Mouse (Mus musculus): ENCODE measurements around the gene Jagn1.

Jagn1 gene

GRCm38 (mm10) chr6:113426696-113427095 is 15.7 kb upstream of the Jagn1 start:
- no peak for TF ChIP-seq GATA4 (IDR thresholded peaks at IDR 0.05; ENCODE audit: insufficient replicate concordance, low read length)

DNA sequence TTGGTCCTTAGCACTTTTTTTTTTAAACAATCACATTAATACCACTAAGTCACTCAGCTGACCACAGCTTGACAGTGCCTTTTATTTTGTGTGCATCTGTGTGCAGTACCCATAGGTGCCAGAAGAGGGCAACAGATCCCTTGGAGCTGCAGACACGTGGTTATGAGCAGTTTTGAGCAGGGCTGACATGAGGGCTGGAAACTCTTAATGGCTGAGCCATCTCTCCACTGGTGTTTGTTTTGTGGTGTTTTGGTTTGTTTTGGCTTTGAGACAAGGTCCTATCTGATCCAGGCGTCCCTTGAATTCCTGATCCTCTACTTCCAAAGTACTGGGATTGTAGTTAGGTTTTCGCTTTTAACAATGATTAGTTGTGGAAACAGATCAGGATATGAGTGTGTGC is 15.0 kb upstream of the Jagn1 start:
- peak; percentile 53; the same call in 1 of the 2 replicates for TF ChIP-seq GATA4 (IDR thresholded peaks at IDR 0.05; ENCODE audit: insufficient replicate concordance, low read length)

DNA sequence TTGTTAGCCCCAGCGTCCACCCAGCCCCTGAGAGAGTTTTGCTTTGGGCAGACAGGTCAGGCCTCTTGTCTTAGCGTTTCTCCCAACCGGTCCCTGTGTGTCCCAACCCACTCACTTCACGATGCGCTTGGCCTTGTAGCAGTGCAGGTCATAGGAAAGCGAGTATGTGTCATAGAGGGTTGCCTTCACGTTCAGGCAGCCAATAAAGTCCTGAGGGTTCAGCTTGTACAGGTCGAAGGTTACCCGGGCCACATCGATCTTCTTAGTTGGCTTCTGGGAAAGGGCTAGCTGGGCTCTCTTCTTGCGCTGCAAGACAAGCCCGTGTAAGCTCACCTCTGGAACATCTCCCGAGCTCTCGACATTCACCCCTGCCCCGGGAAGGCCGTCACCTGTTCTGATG is 14.4 kb upstream of the Jagn1 start:
- TF ChIP-seq GATA4 (IDR thresholded peaks at IDR 0.05; ENCODE audit: insufficient replicate concordance, low read length): no peak

GRCm38 (mm10) chr6:113429965-113430364 is 12.4 kb upstream of the Jagn1 start:
- TF ChIP-seq GATA4 (IDR thresholded peaks at IDR 0.05; ENCODE audit: insufficient replicate concordance, low read length): no peak

DNA sequence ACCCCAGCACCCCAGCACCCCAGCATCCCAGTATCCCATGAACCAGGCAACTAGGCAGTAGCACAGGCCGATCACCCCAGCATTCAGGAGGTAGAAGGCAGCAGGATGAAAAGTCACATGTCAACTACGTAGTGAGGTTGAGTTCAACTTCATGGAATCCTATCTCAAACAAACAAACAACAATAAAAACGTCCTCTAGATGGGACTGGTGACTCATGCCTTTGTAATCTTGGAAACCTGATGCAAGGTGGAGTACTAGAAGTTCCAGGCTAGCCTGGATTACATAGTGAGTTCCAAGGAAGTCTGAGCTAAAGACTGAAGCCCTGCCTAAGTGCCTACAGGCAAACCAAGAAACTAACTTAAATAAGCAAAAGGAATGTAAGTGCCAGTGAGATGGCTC is 11.5 kb upstream of the Jagn1 start:
- no peak for TF ChIP-seq GATA4 (IDR thresholded peaks at IDR 0.05; ENCODE audit: insufficient replicate concordance, low read length)

- no peak for TF ChIP-seq GATA4 (IDR thresholded peaks at IDR 0.05; ENCODE audit: insufficient replicate concordance, low read length)
These were observed 10.6 kb upstream of the Jagn1 start for GRCm38 (mm10) chr6:113431801-113432200.

DNA sequence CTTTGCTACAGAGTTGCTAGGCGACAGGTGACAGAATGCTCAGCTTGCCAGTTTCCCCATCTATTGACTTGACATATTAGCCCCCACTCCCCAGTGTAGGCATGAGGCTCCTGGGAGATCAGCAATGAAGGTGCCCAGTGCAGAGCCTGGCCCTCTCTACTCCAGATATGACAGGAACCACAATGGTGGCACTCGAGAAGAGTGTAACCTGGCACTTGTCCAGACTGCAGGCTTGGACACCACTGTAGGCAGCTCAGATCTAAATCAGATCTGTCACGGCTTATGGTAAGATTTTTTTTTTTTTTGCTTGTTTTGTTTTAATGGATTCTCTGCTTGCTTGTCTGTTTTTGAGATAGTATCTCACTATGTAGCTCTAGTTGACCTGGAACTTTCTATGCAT is 8.7 kb upstream of the Jagn1 start:
- no peak for TF ChIP-seq GATA4 (IDR thresholded peaks at IDR 0.05; ENCODE audit: insufficient replicate concordance, low read length)

DNA sequence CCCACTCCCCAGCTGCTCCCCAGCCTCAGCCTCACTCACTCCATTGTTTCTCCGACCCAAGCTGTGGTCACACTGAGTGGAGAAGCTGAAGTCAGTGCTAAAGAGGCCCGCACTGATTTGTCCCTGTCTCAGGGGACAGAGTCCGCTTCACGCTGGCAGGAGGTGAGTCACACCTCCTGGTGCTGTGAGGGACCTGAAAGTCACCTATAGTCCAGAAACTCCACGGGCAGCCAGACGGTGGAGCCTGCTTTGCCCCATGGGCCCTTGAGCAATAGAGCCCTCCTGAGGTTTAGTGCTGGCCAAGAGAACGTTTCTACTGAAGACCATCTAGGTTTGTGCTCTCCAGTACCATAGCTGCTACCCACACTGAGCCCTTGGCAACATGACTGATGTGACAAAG is 7.7 kb upstream of the Jagn1 start:
- no peak for TF ChIP-seq GATA4 (IDR thresholded peaks at IDR 0.05; ENCODE audit: insufficient replicate concordance, low read length)

DNA sequence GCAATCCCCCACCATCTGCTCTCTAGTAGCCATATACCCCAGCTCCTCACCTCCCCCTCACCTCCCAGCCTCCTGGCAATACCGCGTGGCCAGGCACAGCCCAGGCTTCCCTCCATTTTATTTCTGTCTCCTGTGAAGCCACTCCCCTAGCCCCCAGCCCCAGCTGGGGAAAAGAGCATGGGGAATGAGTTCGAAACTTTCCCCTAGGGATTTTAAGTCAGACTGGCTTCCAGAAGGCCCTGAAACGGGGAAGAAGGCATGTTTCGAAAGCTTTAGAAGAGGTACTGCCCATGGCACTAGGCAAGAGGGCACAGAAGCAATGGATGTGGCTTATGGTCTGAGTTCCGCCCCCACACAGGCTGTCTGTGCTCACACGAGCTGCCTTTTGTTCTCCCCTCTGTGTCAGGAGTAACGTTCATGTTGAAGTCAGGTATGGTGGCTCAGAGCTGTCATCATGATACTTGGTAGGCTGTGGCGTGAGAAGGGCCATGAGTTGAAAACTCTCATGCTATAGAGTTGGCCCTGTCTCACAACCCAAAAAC is 6.6 kb upstream of the Jagn1 start, which contains the start of gene Cidec:
Gene Cidec (minus strand): TSS at position 97 of the 542 bp plus-strand sequence.
- no peak for TF ChIP-seq GATA4 (IDR thresholded peaks at IDR 0.05; ENCODE audit: insufficient replicate concordance, low read length)

- TF ChIP-seq GATA4 (IDR thresholded peaks at IDR 0.05; ENCODE audit: insufficient replicate concordance, low read length): no peak
These were observed 5.2 kb upstream of the Jagn1 start for GRCm38 (mm10) chr6:113437135-113437534.

GRCm38 (mm10) chr6:113438721-113439430 is 3.5 kb upstream of the Jagn1 start:
- TF ChIP-seq GATA4 (IDR thresholded peaks at IDR 0.05; ENCODE audit: insufficient replicate concordance, low read length): no peak

- TF ChIP-seq GATA4 (IDR thresholded peaks at IDR 0.05; ENCODE audit: insufficient replicate concordance, low read length): no peak
These were observed 1.7 kb upstream of the Jagn1 start for GRCm38 (mm10) chr6:113440686-113441085.

GRCm38 (mm10) chr6:113441147-113441680 is 1.2 kb upstream of the Jagn1 start:
- no peak for TF ChIP-seq GATA4 (IDR thresholded peaks at IDR 0.05; ENCODE audit: insufficient replicate concordance, low read length)

DNA sequence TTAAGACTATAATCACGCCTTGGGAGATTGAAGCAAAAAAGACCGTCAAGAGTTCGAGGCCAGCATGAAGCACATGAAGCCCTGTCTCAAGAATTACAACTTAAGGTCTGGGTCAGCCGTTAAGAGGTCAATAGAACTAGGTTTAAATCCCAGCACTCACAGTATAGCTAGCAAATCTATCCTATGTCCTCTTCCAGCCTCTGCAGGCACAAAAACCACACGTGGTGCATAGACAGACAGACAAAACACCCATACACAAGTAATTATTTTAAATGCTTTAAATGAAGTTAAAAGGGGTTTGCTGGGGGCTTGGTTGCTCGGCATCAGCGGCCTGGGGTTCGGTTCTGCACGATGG is 305 bp upstream of the Jagn1 start:
- TF ChIP-seq GATA4 (IDR thresholded peaks at IDR 0.05; ENCODE audit: insufficient replicate concordance, low read length): no peak

GRCm38 (mm10) chr6:113443091-113443490 is 722 bp downstream of the Jagn1 start:
- no peak for TF ChIP-seq GATA4 (IDR thresholded peaks at IDR 0.05; ENCODE audit: insufficient replicate concordance, low read length)

DNA sequence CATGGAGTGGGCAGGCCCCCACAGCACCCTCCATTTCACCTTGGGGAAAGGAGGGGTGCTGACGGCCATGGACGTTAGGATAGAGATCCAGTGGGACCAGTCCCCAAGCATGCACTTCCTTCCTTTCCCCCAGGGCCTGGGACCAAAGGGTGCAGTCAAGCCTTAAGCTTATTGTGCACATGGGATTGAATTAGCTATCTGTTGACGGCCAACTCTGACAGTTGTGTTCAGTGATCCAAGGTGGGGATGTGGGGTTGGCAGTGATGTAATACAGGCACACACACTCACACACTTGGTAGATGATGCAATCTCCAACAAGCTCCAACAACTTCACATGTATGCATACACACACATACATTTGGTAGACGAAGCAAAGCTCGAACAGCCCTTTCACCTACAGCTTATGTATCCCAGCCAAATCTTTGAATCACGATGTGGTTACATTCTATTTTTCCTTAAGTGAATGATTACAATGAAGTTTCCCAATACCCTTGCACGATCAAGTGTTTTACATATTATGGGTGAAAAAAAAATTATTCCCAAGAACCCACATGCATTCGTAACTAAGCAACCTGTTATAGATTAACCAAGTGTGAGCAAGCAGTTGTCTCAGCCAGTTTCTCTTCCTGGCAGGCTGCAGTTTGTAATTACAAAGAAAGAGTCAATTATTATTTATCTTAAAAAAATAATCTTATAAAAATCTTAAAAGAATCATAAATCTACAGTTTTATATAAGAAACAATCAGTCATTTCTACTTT is 2.0 kb downstream of the Jagn1 start:
- no peak for TF ChIP-seq GATA4 (IDR thresholded peaks at IDR 0.05; ENCODE audit: insufficient replicate concordance, low read length)
